Mouse (Mus musculus) heart, adult 2 months (tissue): ENCODE data around the gene Cul7. TPM values are rescaled to one million over a fixed set of nuclear protein-coding genes. Genes with fewer than 3 reads are reported as not detected.

Experiments
- DNase-seq, 2 experiments: peaks; one replicate each; pipeline ENCODE4 v3.0.0; 2021
- H3K27ac ChIP-seq: fragments of 200-600 bp; 2 replicates; pipeline ENCODE4 v1.8.1; 2022
- H3K27me3 ChIP-seq: fragments of 200-500 bp; 2 replicates; pipeline ENCODE4 v1.6.1; 2012; ENCODE audit warnings: mild to moderate bottlenecking, low read length, inconsistent platforms, mixed read lengths; ENCODE audit not compliant: control insufficient read depth, insufficient read depth
- H3K36me3 ChIP-seq: fragments of 200-500 bp; 2 replicates; pipeline ENCODE4 v1.6.1; 2012; ENCODE audit warnings: low read length, inconsistent platforms; ENCODE audit not compliant: control insufficient read depth, insufficient read depth
- H3K4me1 ChIP-seq: fragments of 200-500 bp; 2 replicates; pipeline ENCODE4 v1.6.1; 2011; ENCODE audit warnings: low read length; ENCODE audit not compliant: control insufficient read depth, insufficient read depth
- H3K4me3 ChIP-seq: fragments of 200-600 bp; 2 replicates; pipeline ENCODE4 v1.8.1; 2022
- H3K79me2 ChIP-seq: fragments of 200-500 bp; replicated peaks from 2 replicates; pipeline ENCODE4 v1.6.1; 2012; ENCODE audit warnings: mild to moderate bottlenecking, inconsistent platforms, low read length, moderate library complexity, mixed read lengths; ENCODE audit not compliant: control insufficient read depth, insufficient read depth
- H3K9ac ChIP-seq: fragments of 200-500 bp; 2 replicates; pipeline ENCODE4 v1.6.1; 2012; ENCODE audit warnings: low read depth, mild to moderate bottlenecking, control low read depth, inconsistent platforms, low read length, mixed read lengths
- CTCF ChIP-seq: fragments of 200-600 bp; IDR thresholded peaks from 2 replicates; pipeline ENCODE4 v1.8.1; 2022; ENCODE audit warnings: antibody characterized with exemption, mild to moderate bottlenecking, moderate library complexity
- EP300 ChIP-seq: fragments of 200-500 bp; IDR thresholded peaks from 2 replicates; pipeline ENCODE4 v1.6.1; 2011; ENCODE audit warnings: low read depth, low read length, control low read depth; ENCODE audit not compliant: insufficient read depth
- POLR2A ChIP-seq: fragments of 200-500 bp; IDR thresholded peaks from 2 replicates; pipeline ENCODE4 v1.6.1; 2011; ENCODE audit warnings: mild to moderate bottlenecking, low read depth, low read length, control low read depth; ENCODE audit not compliant: insufficient read depth
- WGBS: fragments of 180-500 bp; shearing (Covaris S2); methylation state at CpG from one replicate; pipeline ENCODE4 v1.1.7; 2018; 5-methylcytosine and 5-hydroxymethylcytosine counted together
- intact Hi-C: fragments of 180-260 bp; cut with DNase I; formaldehyde crosslinking; loops from one replicate; pipeline ENCODE4 v1.15.1; 2025
- polyA plus RNA-seq: library from polyadenylated mRNA; depleted of rRNA; stranded (reverse); fragments of >200 nt; gene quantifications from 2 replicates; pipeline ENCODE4 v1.2.3, GENCODE M21; 2012
- total RNA-seq, 2 experiments: library from RNA; stranded (reverse); gene quantifications; 2 replicates each; pipeline ENCODE4 v1.2.3; 2021

Gene Cul7
- total and polyA plus RNA-seq, 3 experiments = 16.8 to 23.4 (median 18.4) TPM

DNA sequence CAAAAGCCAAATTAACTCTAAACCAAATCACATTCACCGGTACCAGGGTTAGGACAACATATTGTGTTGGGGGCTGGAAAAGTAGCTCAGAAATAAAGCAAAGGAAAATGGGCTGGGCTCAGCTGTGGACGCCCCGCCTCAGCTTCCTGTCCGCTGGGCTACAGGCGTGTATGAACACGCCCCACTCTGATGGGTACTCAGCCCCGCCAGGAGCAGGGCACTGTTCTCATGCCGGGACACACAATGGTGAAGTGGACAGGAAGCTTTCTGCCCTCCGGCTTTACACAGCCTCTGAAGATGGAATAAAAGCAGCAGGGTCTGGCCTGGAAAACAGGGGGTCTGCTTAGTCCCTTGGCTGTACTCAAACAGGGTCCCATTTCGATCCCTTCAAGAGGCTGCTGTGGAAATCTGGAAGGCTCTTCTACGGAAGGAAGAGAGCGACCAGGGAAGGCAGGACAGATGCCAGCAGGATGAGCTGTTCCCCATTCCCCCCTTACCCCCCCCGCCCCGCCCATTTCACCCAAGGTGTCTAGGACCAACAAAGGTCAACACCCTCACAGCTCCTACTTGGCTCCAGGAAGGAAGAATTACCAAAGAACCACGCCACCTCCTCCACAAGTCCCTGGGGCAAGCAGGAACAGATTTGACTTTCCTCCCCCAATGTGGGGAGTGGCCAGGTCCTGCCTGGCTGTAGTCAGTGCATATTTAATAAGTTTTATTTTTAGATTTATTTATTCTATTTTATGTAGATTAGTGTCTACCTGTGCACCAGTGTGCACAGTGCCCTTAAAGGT lies 40.2 kb upstream of the Cul7 start:
- WGBS = 30% methylated on average over 15 of the region's 15 CpGs
- Histone ChIP-seq H3K9ac (peak overlapping the region; percentile 0; the same call in 1 of the 2 replicates), H3K4me3 (peak overlapping the region; percentile 43), H3K36me3 (no peaks in the 10 kb centered on the region), H3K27me3 (no peaks in the 10 kb centered on the region), H3K4me1 (peaks cover 3% of the 10 kb centered on the region; the same call in 1 of the 2 replicates), H3K27ac (peak overlapping the region; percentile 56), H3K79me2 (no peaks in the 10 kb centered on the region)
- intact Hi-C loops = no loop called here
- TF ChIP-seq EP300 (no peak), POLR2A (peak; percentile 56), CTCF (no peak)
- DNase-seq = peak; percentile 53 to 58

- peaks cover 3% of the 10 kb centered on the region; the same call in 1 of the 2 replicates for H3K4me1 ChIP-seq
- no peak overlapping the region for H3K9ac ChIP-seq
- 90% methylated on average over 6 of the region's 6 CpGs for WGBS
- H3K36me3 ChIP-seq = no peaks in the 10 kb centered on the region
- H3K79me2 ChIP-seq = no peaks in the 10 kb centered on the region
- DNase-seq = no peak
- TF ChIP-seq CTCF (no peak), POLR2A (no peak), EP300 (no peak)
- no peak overlapping the region for H3K27ac ChIP-seq
- no peaks in the 10 kb centered on the region for H3K27me3 ChIP-seq
- intact Hi-C loops = no loop called here
- H3K4me3 ChIP-seq = no peak overlapping the region
Measured at GRCm38 (mm10) chr17:46611316-46611715, 38.8 kb upstream of the Cul7 start.

GRCm38 (mm10) chr17:46612189-46612588 lies 37.9 kb upstream of the Cul7 start:
- DNase-seq = no peak
- no peak for TF ChIP-seq CTCF
- TF ChIP-seq EP300 = no peak
- no peak for TF ChIP-seq POLR2A
- H3K27ac ChIP-seq = no peak overlapping the region
- no peak overlapping the region for H3K4me3 ChIP-seq
- H3K9ac ChIP-seq = no peak overlapping the region
- no peaks in the 10 kb centered on the region for H3K27me3 ChIP-seq
- peaks cover 3% of the 10 kb centered on the region; the same call in 1 of the 2 replicates for H3K4me1 ChIP-seq
- H3K79me2 ChIP-seq = no peaks in the 10 kb centered on the region
- intact Hi-C loops = no loop called here
- no peaks in the 10 kb centered on the region for H3K36me3 ChIP-seq
- WGBS = 73% methylated on average over 2 of the region's 2 CpGs

DNA sequence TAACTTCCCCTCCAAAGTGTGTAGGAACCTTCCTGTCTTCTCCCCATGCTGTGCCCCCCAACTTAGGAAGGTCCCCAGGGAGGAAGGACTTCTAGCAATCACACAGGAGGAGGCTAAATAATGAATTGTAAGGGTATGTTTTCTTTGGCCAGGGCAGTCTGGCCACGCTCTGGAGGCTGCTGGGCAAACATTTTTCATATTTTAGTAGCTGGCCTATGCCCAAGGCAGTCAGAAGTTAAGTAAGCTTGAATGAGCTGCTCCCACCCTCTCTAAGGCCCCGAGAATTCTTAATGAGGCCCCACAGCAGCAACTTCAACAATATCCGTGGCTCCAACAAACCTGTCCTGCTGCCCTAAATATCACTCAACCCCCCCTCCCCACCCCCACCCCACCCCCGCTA lies 37.3 kb upstream of the Cul7 start:
- intact Hi-C loops = no loop called here
- TF ChIP-seq CTCF = no peak
- no peak for TF ChIP-seq EP300
- TF ChIP-seq POLR2A = no peak
- peak in 1 of 2 experiments; percentile 21 for DNase-seq
- no peak overlapping the region for H3K9ac ChIP-seq
- H3K4me1 ChIP-seq = peaks cover 3% of the 10 kb centered on the region; the same call in 1 of the 2 replicates
- no peaks in the 10 kb centered on the region for H3K79me2 ChIP-seq
- H3K36me3 ChIP-seq = no peaks in the 10 kb centered on the region
- H3K4me3 ChIP-seq = no peak overlapping the region
- 23% methylated on average over 4 of the region's 4 CpGs for WGBS
- H3K27me3 ChIP-seq = no peaks in the 10 kb centered on the region
- no peak overlapping the region for H3K27ac ChIP-seq

GRCm38 (mm10) chr17:46613229-46613628 lies 36.9 kb upstream of the Cul7 start:
- 69% methylated on average over 3 of the region's 3 CpGs for WGBS

GRCm38 (mm10) chr17:46617799-46618198 lies 32.3 kb upstream of the Cul7 start:
- no peak overlapping the region for H3K27ac ChIP-seq
- TF ChIP-seq EP300 (no peak), POLR2A (no peak), CTCF (no peak)
- H3K9ac ChIP-seq = no peak overlapping the region
- H3K4me1 ChIP-seq = peaks cover 5% of the 10 kb centered on the region
- no peak overlapping the region for H3K4me3 ChIP-seq
- intact Hi-C loops = no loop called here
- H3K79me2 ChIP-seq = no peaks in the 10 kb centered on the region
- no peak for DNase-seq
- 68% methylated on average over 12 of the region's 12 CpGs for WGBS
- no peaks in the 10 kb centered on the region for H3K27me3 ChIP-seq
- H3K36me3 ChIP-seq = no peaks in the 10 kb centered on the region

More at GRCm38 (mm10) chr17:46613229-46613628, 36.9 kb upstream of the Cul7 start:
- Histone ChIP-seq H3K36me3 (no peaks in the 10 kb centered on the region), H3K4me3 (no peak overlapping the region), H3K27me3 (no peaks in the 10 kb centered on the region), H3K79me2 (no peaks in the 10 kb centered on the region), H3K27ac (no peak overlapping the region), H3K9ac (no peak overlapping the region), H3K4me1 (peaks cover 3% of the 10 kb centered on the region; the same call in 1 of the 2 replicates)
- intact Hi-C loops = no loop called here
- TF ChIP-seq CTCF = no peak
- no peak for TF ChIP-seq POLR2A
- no peak for TF ChIP-seq EP300
- no peak for DNase-seq
